Mouse (Mus musculus) thymus, postnatal 25 days (tissue): ENCODE results near the gene Cenpv.

Source experiments
- DNase-seq: peaks from one replicate; pipeline ENCODE4 v3.0.0; 2022

Gene Cenpv

GRCm38 (mm10) chr11:62500529-62500928 lies 38.5 kb downstream of the Cenpv start:
- DNase-seq = no peak

- DNase-seq = no peak
These were observed 40.3 kb downstream of the Cenpv start for GRCm38 (mm10) chr11:62498802-62499201.

- no peak for DNase-seq
These were observed 41.9 kb downstream of the Cenpv start for GRCm38 (mm10) chr11:62497181-62497580.

- peak; percentile 58 for DNase-seq
These were observed 42.8 kb downstream of the Cenpv start for GRCm38 (mm10) chr11:62496151-62496715.

DNA sequence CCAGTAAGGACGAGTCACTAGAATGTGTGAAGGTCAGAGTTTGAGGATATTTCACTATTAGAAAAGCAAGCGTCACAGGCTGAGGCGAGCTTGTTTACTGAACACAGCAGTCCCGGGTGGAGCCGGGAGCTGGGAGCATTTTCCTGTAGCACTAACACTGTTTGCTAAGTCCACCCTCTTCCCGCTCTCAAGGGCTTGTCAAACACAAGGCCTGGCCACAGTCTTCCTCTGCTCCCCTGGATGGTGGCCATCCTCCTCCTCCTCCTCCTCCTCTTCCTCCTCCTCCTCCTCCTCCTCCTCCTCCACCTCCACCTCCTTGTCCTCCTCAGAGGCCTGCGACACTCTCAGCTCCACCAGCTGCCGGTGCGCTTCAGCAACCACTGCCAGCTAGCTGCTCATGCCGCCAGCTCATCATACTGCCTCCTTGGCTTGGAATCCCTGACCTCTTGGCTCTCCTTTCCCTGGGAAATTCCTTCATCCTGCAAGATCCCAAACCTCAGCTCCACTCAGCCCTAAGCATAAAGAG lies 43.7 kb downstream of the Cenpv start:
- DNase-seq = peak; percentile 27

DNA sequence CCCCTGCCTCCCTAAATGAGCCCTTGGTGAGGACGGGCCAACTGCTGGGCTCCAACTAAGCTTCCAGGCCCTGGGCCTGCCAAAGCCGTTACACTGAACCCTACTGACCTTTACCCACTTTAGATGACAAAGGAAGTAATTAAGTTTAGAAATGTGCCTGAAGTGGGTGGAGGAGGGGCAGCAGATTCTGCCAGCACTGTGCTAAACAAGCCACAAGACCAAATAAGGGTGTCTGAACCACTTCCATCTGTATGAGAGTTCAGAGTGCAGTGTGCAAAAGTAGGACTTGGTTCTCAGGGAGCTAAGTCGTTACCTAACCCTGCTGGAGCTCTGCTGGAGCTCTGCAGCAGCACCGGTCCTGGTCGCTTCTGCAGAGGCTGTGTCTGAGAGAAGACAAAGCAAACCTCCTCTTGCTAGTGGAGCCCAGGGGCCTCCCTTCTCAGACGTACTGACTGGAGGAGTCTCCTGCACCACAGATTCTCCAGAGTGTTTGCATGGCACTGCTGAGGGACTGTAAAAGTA lies 44.2 kb downstream of the Cenpv start:
- DNase-seq = peak; percentile 70

GRCm38 (mm10) chr11:62493701-62494100 lies 45.4 kb downstream of the Cenpv start:
- no peak for DNase-seq

DNA sequence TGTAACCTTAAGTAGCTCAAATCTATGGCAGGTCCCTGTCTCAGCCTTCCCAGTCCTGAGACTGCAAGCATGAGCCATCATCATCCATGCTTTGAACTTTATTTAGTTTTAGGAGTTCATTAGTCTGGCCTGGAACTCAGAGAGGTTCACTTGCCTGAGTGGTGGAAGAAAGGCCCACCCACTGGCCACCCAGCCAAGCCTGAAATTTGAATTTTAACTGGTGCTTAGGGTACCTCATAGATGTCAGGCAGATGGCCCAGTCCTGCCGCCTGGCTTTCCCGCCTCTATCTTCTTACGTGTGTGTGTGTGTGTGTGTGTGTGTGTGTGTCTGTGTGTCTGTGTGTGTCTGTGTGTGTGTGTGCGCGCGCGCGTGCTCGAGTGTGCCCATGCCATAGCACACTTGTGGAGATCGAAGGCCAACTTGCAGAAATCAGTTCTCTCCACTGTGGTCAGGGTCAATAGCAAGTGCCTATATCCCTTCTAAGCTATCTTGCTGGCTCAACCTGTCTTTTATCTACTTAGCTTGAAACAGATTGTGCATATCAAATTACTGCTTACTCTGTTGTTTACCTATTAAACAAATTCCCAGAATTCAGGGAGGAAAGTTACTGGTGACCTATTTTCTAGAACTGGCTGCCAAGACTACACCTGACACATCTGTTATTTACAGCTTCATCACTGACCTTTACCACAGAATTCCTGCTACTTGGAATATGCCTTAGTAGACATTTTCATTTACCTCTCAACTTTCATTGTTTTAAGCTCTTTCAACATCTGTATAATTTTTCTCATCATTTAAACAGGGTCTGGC lies 51.3 kb downstream of the Cenpv start:
- DNase-seq = no peak

- DNase-seq = no peak
These were observed 52.1 kb downstream of the Cenpv start for GRCm38 (mm10) chr11:62486949-62487348.

- DNase-seq = no peak
These were observed 59.5 kb downstream of the Cenpv start for GRCm38 (mm10) chr11:62479581-62479980.

- no peak for DNase-seq
These were observed 60.1 kb downstream of the Cenpv start for GRCm38 (mm10) chr11:62478931-62479330.

GRCm38 (mm10) chr11:62476156-62476555 lies 62.9 kb downstream of the Cenpv start:
- no peak for DNase-seq
